Mouse (Mus musculus) kidney, embryonic 16.5 days (tissue): ENCODE measurements around the gene Ghrhr. TPM values are rescaled to one million over a fixed set of nuclear protein-coding genes. Genes with fewer than 3 reads are reported as not detected.

ENCODE experiments used
- ATAC-seq: fragments of 200-750 bp; cut with Nextera tagmentation; 2 replicates; pipeline ENCODE4 v1.8.0; 2017; ENCODE audit warnings: moderate TSS enrichment; ENCODE audit not compliant: low FRiP score, low TSS enrichment
- H3K27ac ChIP-seq: fragments of 300-500 bp; sonication (generic); 2 replicates; pipeline ENCODE4 v1.5.1; 2014; ENCODE audit warnings: low read length
- H3K27me3 ChIP-seq: fragments of 300-500 bp; sonication (generic); 2 replicates; pipeline ENCODE4 v1.6.1; 2014; ENCODE audit warnings: low read length, control low read depth, mixed read lengths; ENCODE audit not compliant: insufficient read depth
- H3K36me3 ChIP-seq: fragments of 300-500 bp; sonication (generic); 2 replicates; pipeline ENCODE4 v1.6.1; 2014; ENCODE audit warnings: low read length, control low read depth, mixed read lengths; ENCODE audit not compliant: insufficient read depth
- H3K4me1 ChIP-seq: fragments of 300-500 bp; sonication (generic); 2 replicates; pipeline ENCODE4 v1.6.1; 2014; ENCODE audit warnings: low read length, control low read depth, mixed read lengths; ENCODE audit not compliant: insufficient read depth
- H3K4me2 ChIP-seq: fragments of 300-500 bp; sonication (generic); replicated peaks from 2 replicates; pipeline ENCODE4 v1.6.1; 2014; ENCODE audit warnings: low read depth, low read length
- H3K4me3 ChIP-seq: fragments of 300-500 bp; sonication (generic); 2 replicates; pipeline ENCODE4 v1.5.1; 2014; ENCODE audit warnings: mild to moderate bottlenecking, low read length
- H3K9ac ChIP-seq: fragments of 300-500 bp; sonication (generic); replicated peaks from 2 replicates; pipeline ENCODE4 v1.6.1; 2014; ENCODE audit warnings: low read length
- H3K9me3 ChIP-seq: fragments of 300-500 bp; sonication (generic); 2 replicates; pipeline ENCODE4 v1.6.1; 2016; ENCODE audit warnings: low read length, control low read depth
- WGBS: fragments of 180-500 bp; shearing (Covaris S2); extraction: QIAGEN DNeasy Blood & Tissue Kit; methylation state at CpG from one replicate; pipeline ENCODE4 v1.1.7; 2014; 5-methylcytosine and 5-hydroxymethylcytosine counted together
- polyA plus RNA-seq: library from polyadenylated mRNA; unstranded; fragments of >200 nt; fragmentation: Nextera tagmentation; extraction: Ambion mirVana; gene quantifications from 2 replicates; pipeline ENCODE4 v1.2.1, GENCODE M21; 2015

The Ghrhr gene
- polyA plus RNA-seq, 1 experiment from 2014 or later = 0.17 TPM

- H3K4me3 ChIP-seq = no peak overlapping the region
- H3K27ac ChIP-seq = no peak overlapping the region
- H3K36me3 ChIP-seq = no peaks in the 10 kb centered on the region
- H3K27me3 ChIP-seq = no peaks in the 10 kb centered on the region
- ATAC-seq = no peak
- H3K4me2 ChIP-seq = no peak overlapping the region
- H3K4me1 ChIP-seq = no peaks in the 10 kb centered on the region
- H3K9ac ChIP-seq = no peak overlapping the region
- WGBS = 72% methylated on average over 9 of the region's 9 CpGs
- H3K9me3 ChIP-seq = no peaks in the 10 kb centered on the region
Observed at GRCm38 (mm10) chr6:55403411-55404309, 27.6 kb downstream of the Ghrhr start.

- Histone ChIP-seq H3K4me1 (no peaks in the 10 kb centered on the region), H3K27me3 (no peaks in the 10 kb centered on the region), H3K9me3 (no peaks in the 10 kb centered on the region), H3K27ac (no peak overlapping the region), H3K9ac (no peak overlapping the region), H3K36me3 (no peaks in the 10 kb centered on the region), H3K4me3 (no peak overlapping the region), H3K4me2 (no peak overlapping the region)
- 63% methylated on average over 5 of the region's 5 CpGs for WGBS
- ATAC-seq = no peak
Observed at GRCm38 (mm10) chr6:55404421-55404990, 28.4 kb downstream of the Ghrhr start.

DNA sequence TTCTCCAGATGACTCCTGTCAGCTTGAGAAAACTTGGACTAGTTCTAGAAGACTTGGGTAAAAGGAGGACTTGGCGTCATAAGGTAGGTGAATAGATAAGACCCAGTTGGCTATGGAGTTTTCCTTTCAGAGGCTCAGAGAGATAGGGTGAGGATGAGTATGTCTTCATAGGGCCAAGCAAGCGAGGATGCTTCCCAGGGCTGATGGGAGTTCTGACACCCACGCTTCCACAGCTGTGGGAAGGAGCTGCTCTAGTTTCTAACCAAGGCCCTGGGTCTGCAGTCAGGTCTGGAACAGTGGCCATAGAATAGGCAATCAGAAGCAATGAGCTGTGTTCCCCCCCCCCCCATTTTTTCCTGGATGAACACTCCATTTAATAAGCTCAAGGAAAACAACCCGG lies 31.2 kb downstream of the Ghrhr start:
- Histone ChIP-seq H3K4me2 (no peak overlapping the region), H3K27ac (no peak overlapping the region), H3K4me3 (no peak overlapping the region), H3K4me1 (peaks cover 12% of the 10 kb centered on the region; the same call in 1 of the 2 replicates), H3K9me3 (no peaks in the 10 kb centered on the region), H3K27me3 (no peaks in the 10 kb centered on the region), H3K36me3 (no peaks in the 10 kb centered on the region), H3K9ac (no peak overlapping the region)
- ATAC-seq = no peak
- WGBS = 55% methylated on average over 4 of the region's 4 CpGs

- Histone ChIP-seq H3K36me3 (no peaks in the 10 kb centered on the region), H3K27ac (0 out of 2 replicates have a peak overlapping the region, but pooled peaks have one; percentile 29), H3K9ac (no peak overlapping the region), H3K4me1 (peaks cover 12% of the 10 kb centered on the region; the same call in 1 of the 2 replicates), H3K9me3 (no peaks in the 10 kb centered on the region), H3K4me2 (no peak overlapping the region), H3K27me3 (no peaks in the 10 kb centered on the region), H3K4me3 (no peak overlapping the region)
- peak; percentile 73; the same call in 1 of the 2 replicates for ATAC-seq
- WGBS = 35% methylated on average over 7 of the region's 7 CpGs
Observed at GRCm38 (mm10) chr6:55410119-55410775, 34.2 kb downstream of the Ghrhr start.

GRCm38 (mm10) chr6:55410977-55411376 lies 34.9 kb downstream of the Ghrhr start:
- Histone ChIP-seq H3K9ac (no peak overlapping the region), H3K27me3 (no peaks in the 10 kb centered on the region), H3K27ac (0 out of 2 replicates have a peak overlapping the region, but pooled peaks have one; percentile 29), H3K4me3 (no peak overlapping the region), H3K36me3 (no peaks in the 10 kb centered on the region), H3K4me2 (no peak overlapping the region), H3K9me3 (no peaks in the 10 kb centered on the region), H3K4me1 (peaks cover 12% of the 10 kb centered on the region; the same call in 1 of the 2 replicates)
- WGBS = 69% methylated on average over 5 of the region's 5 CpGs
- ATAC-seq = peak; percentile 47; the same call in 1 of the 2 replicates

DNA sequence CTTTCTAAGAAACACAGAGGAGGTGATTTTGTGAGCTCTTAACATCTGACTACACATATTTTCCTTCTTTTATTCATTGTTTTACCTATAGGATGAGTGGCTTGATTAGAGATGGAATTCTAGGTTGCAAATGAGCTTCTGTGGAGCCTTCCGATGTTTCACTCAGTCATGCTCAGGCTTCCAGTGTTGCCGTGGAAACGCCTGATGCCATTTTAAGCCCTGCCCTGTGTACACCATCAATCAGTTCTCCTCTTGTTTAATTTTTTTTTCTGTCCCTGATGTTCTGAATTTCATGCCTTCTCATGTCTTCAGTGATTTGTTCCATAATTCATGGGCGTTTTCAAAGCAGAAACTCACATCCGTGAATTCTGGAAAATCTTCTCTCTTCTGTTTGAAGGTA lies 40.1 kb downstream of the Ghrhr start:
- H3K36me3 ChIP-seq = no peaks in the 10 kb centered on the region
- H3K27me3 ChIP-seq = no peaks in the 10 kb centered on the region
- H3K4me1 ChIP-seq = no peaks in the 10 kb centered on the region
- H3K9me3 ChIP-seq = no peaks in the 10 kb centered on the region
- H3K27ac ChIP-seq = no peak overlapping the region
- no peak overlapping the region for H3K4me2 ChIP-seq
- no peak overlapping the region for H3K4me3 ChIP-seq
- no peak overlapping the region for H3K9ac ChIP-seq
- no peak for ATAC-seq
- 84% methylated on average over 5 of the region's 5 CpGs for WGBS

GRCm38 (mm10) chr6:55418746-55419410 lies 42.8 kb downstream of the Ghrhr start:
- Histone ChIP-seq H3K9me3 (no peaks in the 10 kb centered on the region), H3K4me3 (no peak overlapping the region), H3K9ac (no peak overlapping the region), H3K27me3 (no peaks in the 10 kb centered on the region), H3K27ac (no peak overlapping the region), H3K4me2 (no peak overlapping the region), H3K4me1 (no peaks in the 10 kb centered on the region), H3K36me3 (no peaks in the 10 kb centered on the region)
- 41% methylated on average over 2 of the region's 2 CpGs for WGBS
- no peak for ATAC-seq

- H3K9ac ChIP-seq = no peak overlapping the region
- H3K4me2 ChIP-seq = no peak overlapping the region
- no peaks in the 10 kb centered on the region for H3K27me3 ChIP-seq
- H3K9me3 ChIP-seq = no peaks in the 10 kb centered on the region
- WGBS = 61% methylated on average over 3 of the region's 3 CpGs
- H3K36me3 ChIP-seq = no peaks in the 10 kb centered on the region
- H3K4me1 ChIP-seq = no peaks in the 10 kb centered on the region
- H3K4me3 ChIP-seq = no peak overlapping the region
- no peak overlapping the region for H3K27ac ChIP-seq
- peak; percentile 70; the same call in 1 of the 2 replicates for ATAC-seq
Observed at GRCm38 (mm10) chr6:55420411-55420810, 44.3 kb downstream of the Ghrhr start.

- H3K9ac ChIP-seq = no peak overlapping the region
- no peak overlapping the region for H3K27ac ChIP-seq
- no peak overlapping the region for H3K4me3 ChIP-seq
- 12% methylated on average over 1 of the region's 1 CpGs for WGBS
- ATAC-seq = no peak
- H3K27me3 ChIP-seq = no peaks in the 10 kb centered on the region
- no peaks in the 10 kb centered on the region for H3K36me3 ChIP-seq
- H3K4me1 ChIP-seq = no peaks in the 10 kb centered on the region
- no peak overlapping the region for H3K4me2 ChIP-seq
- no peaks in the 10 kb centered on the region for H3K9me3 ChIP-seq
Observed at GRCm38 (mm10) chr6:55420869-55421361, 44.8 kb downstream of the Ghrhr start.
